Mouse (Mus musculus) stomach, postnatal 0 days (tissue): ENCODE measurements around the gene Rubcnl.

ENCODE experiments used
- CTCF ChIP-seq: IDR thresholded peaks from 2 replicates; pipeline ENCODE4 v1.5.1; 2016; ENCODE audit warnings: antibody characterized with exemption, low read depth, mild to moderate bottlenecking, moderate library complexity
- EP300 ChIP-seq: optimal IDR thresholded peaks from 2 replicates; pipeline ENCODE3; 2016; ENCODE audit warnings: antibody characterized with exemption

- TF ChIP-seq EP300 (no peak), CTCF (peak; percentile 83)
Observed at GRCm38 (mm10) chr14:74990504-74990903, 25.3 kb upstream of the Rubcnl start.
